Mouse (Mus musculus): ENCODE data around the gene Zfp27.

- TF ChIP-seq GATA1 (IDR thresholded peaks at IDR 0.05; ENCODE audit: borderline replicate concordance, low read length) (no peak), FLI1 (IDR thresholded peaks at IDR 0.05; ENCODE audit: low read length) (no peak)
Measured at GRCm38 (mm10) chr7:29852831-29853218, 53.5 kb downstream of the Zfp27 start.

Measured in megakaryocyte, embryonic 14.5 days (primary cell).